Mouse (Mus musculus): ENCODE data around the gene Fcgbp.
A peak's percentile ranks its signal among the peaks of the same experiment; 100 is the strongest.

Gene Fcgbp

GRCm38 (mm10) chr7:28070531-28071298, at the start of gene Fcgbp:
Fcgbp (plus strand) TSS chr7:28071236.
- DNase-seq, result peak; percentile 89

GRCm38 (mm10) chr7:28044524-28044923, 26.5 kb upstream of the Fcgbp start:
- peak; percentile 81 for DNase-seq

GRCm38 (mm10) chr7:28049476-28050409, 21.3 kb upstream of the Fcgbp start, which contains the start of gene Psmc4:
Psmc4 (minus strand) TSS chr7:28050101.
- DNase-seq, result peak; percentile 100

GRCm38 (mm10) chr7:28050584-28050983, 20.5 kb upstream of the Fcgbp start:
- DNase-seq, result peak; percentile 87

- peak; percentile 70 for DNase-seq
These were observed 17.7 kb upstream of the Fcgbp start for GRCm38 (mm10) chr7:28053046-28053930.

- DNase-seq, result peak; percentile 55
These were observed 11.1 kb upstream of the Fcgbp start for GRCm38 (mm10) chr7:28059972-28060371.

GRCm38 (mm10) chr7:28068661-28069060, 2.4 kb upstream of the Fcgbp start:
- DNase-seq, result peak; percentile 49

- DNase-seq, result peak; percentile 52
These were observed 1.4 kb upstream of the Fcgbp start for GRCm38 (mm10) chr7:28069546-28070172.

GRCm38 (mm10) chr7:28084215-28084614, 13.2 kb downstream of the Fcgbp start:
- peak; percentile 71 for DNase-seq

- DNase-seq, result peak; percentile 68
These were observed 15.2 kb downstream of the Fcgbp start for GRCm38 (mm10) chr7:28086236-28086635.

GRCm38 (mm10) chr7:28093541-28093940, 22.5 kb downstream of the Fcgbp start:
- peak; percentile 83 for DNase-seq

- peak; percentile 83 for DNase-seq
These were observed 28.1 kb downstream of the Fcgbp start for GRCm38 (mm10) chr7:28099101-28099500.

GRCm38 (mm10) chr7:28100596-28101590, 29.9 kb downstream of the Fcgbp start:
- peak; percentile 65 for DNase-seq

- DNase-seq, result peak; percentile 31
These were observed 31.9 kb downstream of the Fcgbp start for GRCm38 (mm10) chr7:28102936-28103335.

GRCm38 (mm10) chr7:28104670-28105069, 33.6 kb downstream of the Fcgbp start:
- peak; percentile 71 for DNase-seq

- peak; percentile 85 for DNase-seq
These were observed 35.2 kb downstream of the Fcgbp start for GRCm38 (mm10) chr7:28106241-28106640.

- DNase-seq, result peak; percentile 49
These were observed 43.6 kb downstream of the Fcgbp start for GRCm38 (mm10) chr7:28114648-28115047.

GRCm38 (mm10) chr7:28129166-28129565, 58.1 kb downstream of the Fcgbp start, which contains the start of gene 9530053A07Rik:
9530053A07Rik (plus strand) TSS chr7:28129466.
- peak; percentile 84 for DNase-seq

- DNase-seq, result no peak
These were observed 66.6 kb downstream of the Fcgbp start for GRCm38 (mm10) chr7:28137613-28138012.

- no peak for DNase-seq
These were observed 77.2 kb downstream of the Fcgbp start for GRCm38 (mm10) chr7:28148263-28148662.

GRCm38 (mm10) chr7:28149841-28150240, 78.8 kb downstream of the Fcgbp start:
- no peak for DNase-seq

All from heart, adult 11 months (tissue).